Mouse (Mus musculus): ENCODE results near the gene Gipc2. TPM values are rescaled to one million over a fixed set of nuclear protein-coding genes. Genes with fewer than 3 reads are reported as not detected.
"Not testable (repeated sequence)": the region's sequence is repeated elsewhere in the genome, so short reads cannot be mapped to it uniquely, and the experiment has no call there.

The Gipc2 gene
- polyA plus RNA-seq, 1 experiment = 36.6 TPM

- Histone ChIP-seq H3K4me3 (replicated peaks; ENCODE audit: extremely low read depth, low read depth, low read length) (no peak overlapping the region), H3K4me1 (ENCODE audit: control insufficient read depth, insufficient read depth, low read length) (peaks cover 4% of the 10 kb centered on the region; the same call in 1 of the 2 replicates)
- DNase-seq = no peak
- 82% methylated on average over 3 of the region's 3 CpGs for WGBS
- TF ChIP-seq CTCF (IDR thresholded peaks at IDR 0.05; ENCODE audit: insufficient read depth, low read length) = no peak
- TF ChIP-seq POLR2A (IDR thresholded peaks at IDR 0.05; ENCODE audit: borderline replicate concordance, extremely low read depth, low read depth, low read length) = no peak
Observed at GRCm38 (mm10) chr3:152204577-152204976, 38.5 kb upstream of the Gipc2 start.

GRCm38 (mm10) chr3:152203996-152204395 is 38.0 kb upstream of the Gipc2 start:
- 62% methylated on average over 3 of the region's 3 CpGs for WGBS
- TF ChIP-seq POLR2A (IDR thresholded peaks at IDR 0.05; ENCODE audit: borderline replicate concordance, extremely low read depth, low read depth, low read length) (no peak), CTCF (IDR thresholded peaks at IDR 0.05; ENCODE audit: insufficient read depth, low read length) (no peak)
- no peak overlapping the region for H3K4me3 ChIP-seq (replicated peaks; ENCODE audit: extremely low read depth, low read depth, low read length)
- no peaks in the 10 kb centered on the region; the same call in 1 of the 2 replicates for H3K4me1 ChIP-seq (ENCODE audit: control insufficient read depth, insufficient read depth, low read length)
- no peak for DNase-seq

- DNase-seq = no peak
- no peaks in the 10 kb centered on the region for H3K4me1 ChIP-seq (ENCODE audit: control insufficient read depth, insufficient read depth, low read length)
- H3K4me3 ChIP-seq (replicated peaks; ENCODE audit: extremely low read depth, low read depth, low read length) = no peak overlapping the region
- 84% methylated on average over 6 of the region's 6 CpGs for WGBS
- TF ChIP-seq POLR2A (IDR thresholded peaks at IDR 0.05; ENCODE audit: borderline replicate concordance, extremely low read depth, low read depth, low read length) (no peak), CTCF (IDR thresholded peaks at IDR 0.05; ENCODE audit: insufficient read depth, low read length) (no peak)
Observed at GRCm38 (mm10) chr3:152203411-152203810, 37.4 kb upstream of the Gipc2 start.

GRCm38 (mm10) chr3:152202942-152203341 is 36.9 kb upstream of the Gipc2 start:
- no peak overlapping the region for H3K4me3 ChIP-seq (replicated peaks; ENCODE audit: extremely low read depth, low read depth, low read length)
- TF ChIP-seq POLR2A (IDR thresholded peaks at IDR 0.05; ENCODE audit: borderline replicate concordance, extremely low read depth, low read depth, low read length) = no peak
- TF ChIP-seq CTCF (IDR thresholded peaks at IDR 0.05; ENCODE audit: insufficient read depth, low read length) = no peak
- H3K4me1 ChIP-seq (ENCODE audit: control insufficient read depth, insufficient read depth, low read length) = no peaks in the 10 kb centered on the region
- no peak for DNase-seq

- H3K4me1 ChIP-seq (ENCODE audit: control insufficient read depth, insufficient read depth, low read length) = no peaks in the 10 kb centered on the region
- no peak for TF ChIP-seq CTCF (IDR thresholded peaks at IDR 0.05; ENCODE audit: insufficient read depth, low read length)
- no peak for TF ChIP-seq POLR2A (IDR thresholded peaks at IDR 0.05; ENCODE audit: borderline replicate concordance, extremely low read depth, low read depth, low read length)
- no peak overlapping the region for H3K4me3 ChIP-seq (replicated peaks; ENCODE audit: extremely low read depth, low read depth, low read length)
- DNase-seq = no peak
- WGBS = 76% methylated on average over 2 of the region's 2 CpGs
Observed at GRCm38 (mm10) chr3:152201651-152202050, 35.6 kb upstream of the Gipc2 start.

GRCm38 (mm10) chr3:152201181-152201580 is 35.2 kb upstream of the Gipc2 start:
- H3K4me1 ChIP-seq (ENCODE audit: control insufficient read depth, insufficient read depth, low read length) = no peaks in the 10 kb centered on the region
- no peak overlapping the region for H3K4me3 ChIP-seq (replicated peaks; ENCODE audit: extremely low read depth, low read depth, low read length)
- WGBS = 91% methylated on average over 3 of the region's 3 CpGs
- DNase-seq = no peak
- TF ChIP-seq POLR2A (IDR thresholded peaks at IDR 0.05; ENCODE audit: borderline replicate concordance, extremely low read depth, low read depth, low read length) (no peak), CTCF (IDR thresholded peaks at IDR 0.05; ENCODE audit: insufficient read depth, low read length) (no peak)

- H3K4me3 ChIP-seq (replicated peaks; ENCODE audit: extremely low read depth, low read depth, low read length) = no peak overlapping the region
- WGBS = 66% methylated on average over 3 of the region's 3 CpGs
- H3K4me1 ChIP-seq (ENCODE audit: control insufficient read depth, insufficient read depth, low read length) = no peaks in the 10 kb centered on the region
- no peak for DNase-seq
- no peak for TF ChIP-seq CTCF (IDR thresholded peaks at IDR 0.05; ENCODE audit: insufficient read depth, low read length)
- TF ChIP-seq POLR2A (IDR thresholded peaks at IDR 0.05; ENCODE audit: borderline replicate concordance, extremely low read depth, low read depth, low read length) = no peak
Observed at GRCm38 (mm10) chr3:152199125-152199524, 33.1 kb upstream of the Gipc2 start.

- H3K4me1 ChIP-seq (ENCODE audit: control insufficient read depth, insufficient read depth, low read length); H3K4me3 ChIP-seq (replicated peaks; ENCODE audit: extremely low read depth, low read depth, low read length); DNase-seq: not testable (repeated sequence)
- 52% methylated on average over 2 of the region's 2 CpGs for WGBS
Observed at GRCm38 (mm10) chr3:152197246-152197645, 31.2 kb upstream of the Gipc2 start.

GRCm38 (mm10) chr3:152193635-152194097 is 27.6 kb upstream of the Gipc2 start:
- under 1% methylated on average over 17 of the region's 17 CpGs for WGBS
- Histone ChIP-seq H3K4me3 (replicated peaks; ENCODE audit: extremely low read depth, low read depth, low read length) (peak overlapping the region; percentile 80), H3K4me1 (ENCODE audit: control insufficient read depth, insufficient read depth, low read length) (peaks cover 4% of the 10 kb centered on the region)

GRCm38 (mm10) chr3:152193177-152193576 is 27.1 kb upstream of the Gipc2 start:
- no peak for DNase-seq
- TF ChIP-seq POLR2A (IDR thresholded peaks at IDR 0.05; ENCODE audit: borderline replicate concordance, extremely low read depth, low read depth, low read length) = no peak
- no peak for TF ChIP-seq CTCF (IDR thresholded peaks at IDR 0.05; ENCODE audit: insufficient read depth, low read length)
- H3K4me3 ChIP-seq (replicated peaks; ENCODE audit: extremely low read depth, low read depth, low read length) = peak overlapping the region; percentile 80
- H3K4me1 ChIP-seq (ENCODE audit: control insufficient read depth, insufficient read depth, low read length) = peaks cover 4% of the 10 kb centered on the region
- whole genome bisulfite sequencing = under 1% methylated on average over 7 of the region's 7 CpGs

More at GRCm38 (mm10) chr3:152193635-152194097, 27.6 kb upstream of the Gipc2 start:
- TF ChIP-seq CTCF (IDR thresholded peaks at IDR 0.05; ENCODE audit: insufficient read depth, low read length) (no peak), POLR2A (IDR thresholded peaks at IDR 0.05; ENCODE audit: borderline replicate concordance, extremely low read depth, low read depth, low read length) (peak; percentile 95)
- DNase-seq = peak; percentile 82
